Mouse (Mus musculus) forebrain, embryonic 14.5 days (tissue): ENCODE measurements around the gene Rell1. TPM values are rescaled to one million over a fixed set of nuclear protein-coding genes. Genes with fewer than 3 reads are reported as not detected.

ENCODE experiments used
- ATAC-seq: fragments of 200-750 bp; cut with Nextera tagmentation; 2 replicates; pipeline ENCODE4 v1.8.0; 2017; ENCODE audit warnings: mild to moderate bottlenecking, moderate library complexity
- DNase-seq: peaks from one replicate; pipeline ENCODE4 v3.0.0-alpha.2; 2015; ENCODE audit warnings: low spot score
- H3K27ac ChIP-seq: fragments of 300-500 bp; sonication (generic); 2 replicates; pipeline ENCODE4 v1.5.1; 2014; ENCODE audit warnings: low read depth, mild to moderate bottlenecking, control low read depth, low read length, moderate library complexity
- H3K27me3 ChIP-seq: fragments of 300-500 bp; sonication (generic); replicated peaks from 2 replicates; pipeline ENCODE4 v1.6.1; 2014; ENCODE audit warnings: low read length, control low read depth, mixed read lengths; ENCODE audit not compliant: control insufficient read depth, insufficient read depth
- H3K36me3 ChIP-seq: fragments of 300-500 bp; sonication (generic); 2 replicates; pipeline ENCODE4 v1.6.1; 2014; ENCODE audit warnings: low read length, control low read depth; ENCODE audit not compliant: control insufficient read depth, insufficient read depth
- H3K4me1 ChIP-seq: fragments of 300-500 bp; sonication (generic); 2 replicates; pipeline ENCODE4 v1.6.1; 2014; ENCODE audit warnings: antibody characterized with exemption, low read length, control low read depth; ENCODE audit not compliant: control insufficient read depth, insufficient read depth
- H3K4me2 ChIP-seq: fragments of 300-500 bp; sonication (generic); 2 replicates; pipeline ENCODE4 v1.6.1; 2014; ENCODE audit warnings: mild to moderate bottlenecking, control low read depth, low read length
- H3K4me3 ChIP-seq: fragments of 300-500 bp; sonication (generic); 2 replicates; pipeline ENCODE4 v1.5.1; 2014; ENCODE audit warnings: low read depth, low read length, control low read depth
- H3K9ac ChIP-seq: fragments of 300-500 bp; sonication (generic); 2 replicates; pipeline ENCODE4 v1.6.1; 2014; ENCODE audit warnings: mild to moderate bottlenecking, low read length, control low read depth, moderate library complexity
- H3K9me3 ChIP-seq: fragments of 300-500 bp; sonication (generic); replicated peaks from 2 replicates; pipeline ENCODE4 v1.6.1; 2016; ENCODE audit warnings: low read length, control low read depth, mixed read lengths; ENCODE audit not compliant: control insufficient read depth
- WGBS: fragments of 180-500 bp; shearing (Covaris S2); extraction: QIAGEN DNeasy Blood & Tissue Kit; methylation state at CpG from one replicate; pipeline ENCODE4 v1.1.7; 2014; 5-methylcytosine and 5-hydroxymethylcytosine counted together
- polyA plus RNA-seq: library from polyadenylated mRNA; unstranded; fragments of >200 nt; fragmentation: Nextera tagmentation; extraction: Ambion mirVana; gene quantifications from 2 replicates; pipeline ENCODE4 v1.2.1, GENCODE M21; 2014

Gene Rell1
- 9.3 and 10.2 TPM in 2 replicates for polyA plus RNA-seq

GRCm38 (mm10) chr5:63968443-63969415 lies at the start of gene Rell1:
Gene Rell1, minus strand, starts transcription at chr5:63968897.
- 2% methylated on average over 69 of the region's 85 CpGs for WGBS
- peak; percentile 95 for ATAC-seq
- H3K4me3 ChIP-seq, result peak within 1 kb of the TSS; percentile 69
- H3K4me2 ChIP-seq, result peak within 1 kb of the TSS; percentile 66
- H3K27ac ChIP-seq, result peak within 1 kb of the TSS; percentile 27; the same call in 1 of the 2 replicates
- DNase-seq, result peak; percentile 93
- no peaks in the 10 kb centered on the region for H3K36me3 ChIP-seq
- peaks cover 10% of the 10 kb centered on the region; the same call in 1 of the 2 replicates for H3K4me1 ChIP-seq
- no peaks in the 10 kb centered on the region for H3K9me3 ChIP-seq
- H3K9ac ChIP-seq, result peak within 1 kb of the TSS; percentile 76
- H3K27me3 ChIP-seq, result no peaks in the 10 kb centered on the region

GRCm38 (mm10) chr5:64012596-64013366 lies 44.1 kb upstream of the Rell1 start:
- Histone ChIP-seq H3K4me1 (no peaks in the 10 kb centered on the region), H3K36me3 (no peaks in the 10 kb centered on the region), H3K4me2 (no peak overlapping the region), H3K4me3 (no peak overlapping the region), H3K9me3 (no peaks in the 10 kb centered on the region), H3K27ac (no peak overlapping the region), H3K9ac (no peak overlapping the region), H3K27me3 (no peaks in the 10 kb centered on the region)
- 90% methylated on average over 12 of the region's 13 CpGs for WGBS
- ATAC-seq (no peak), DNase-seq (no peak)

GRCm38 (mm10) chr5:64006548-64006947 lies 37.9 kb upstream of the Rell1 start:
- Histone ChIP-seq H3K4me2 (no peak overlapping the region), H3K36me3 (no peaks in the 10 kb centered on the region), H3K27ac (no peak overlapping the region), H3K9me3 (no peaks in the 10 kb centered on the region), H3K4me3 (no peak overlapping the region), H3K4me1 (no peaks in the 10 kb centered on the region), H3K27me3 (no peaks in the 10 kb centered on the region), H3K9ac (no peak overlapping the region)
- 94% methylated on average over 4 of the region's 4 CpGs for WGBS
- DNase-seq, result no peak
- ATAC-seq, result no peak

GRCm38 (mm10) chr5:64003302-64003701 lies 34.6 kb upstream of the Rell1 start:
- Histone ChIP-seq H3K4me3 (no peak overlapping the region), H3K9me3 (no peaks in the 10 kb centered on the region), H3K36me3 (no peaks in the 10 kb centered on the region), H3K4me1 (no peaks in the 10 kb centered on the region), H3K27me3 (no peaks in the 10 kb centered on the region), H3K9ac (no peak overlapping the region), H3K27ac (no peak overlapping the region), H3K4me2 (no peak overlapping the region)
- ATAC-seq (no peak), DNase-seq (no peak)
- WGBS, result 90% methylated on average over 8 of the region's 8 CpGs

- no peaks in the 10 kb centered on the region for H3K36me3 ChIP-seq
- WGBS, result 9% methylated on average over 3 of the region's 3 CpGs
Observed at GRCm38 (mm10) chr5:63993865-63994264, 25.2 kb upstream of the Rell1 start.

GRCm38 (mm10) chr5:63990675-63991074 lies 22.0 kb upstream of the Rell1 start:
- Histone ChIP-seq H3K27ac (no peak overlapping the region), H3K9ac (no peak overlapping the region), H3K4me3 (no peak overlapping the region), H3K36me3 (no peaks in the 10 kb centered on the region), H3K27me3 (no peaks in the 10 kb centered on the region), H3K4me2 (no peak overlapping the region), H3K4me1 (peaks cover 3% of the 10 kb centered on the region; the same call in 1 of the 2 replicates), H3K9me3 (no peaks in the 10 kb centered on the region)
- DNase-seq (no peak), ATAC-seq (no peak)
- 92% methylated on average over 3 of the region's 3 CpGs for WGBS

More at GRCm38 (mm10) chr5:63993865-63994264, 25.2 kb upstream of the Rell1 start:
- DNase-seq (peak; percentile 32), ATAC-seq (no peak)
- Histone ChIP-seq H3K4me3 (no peak overlapping the region), H3K4me1 (peaks cover 3% of the 10 kb centered on the region; the same call in 1 of the 2 replicates), H3K9me3 (no peaks in the 10 kb centered on the region), H3K27ac (no peak overlapping the region), H3K4me2 (no peak overlapping the region), H3K27me3 (no peaks in the 10 kb centered on the region), H3K9ac (no peak overlapping the region)

GRCm38 (mm10) chr5:63986337-63986736 lies 17.6 kb upstream of the Rell1 start:
- Histone ChIP-seq H3K9ac (no peak overlapping the region), H3K4me3 (no peak overlapping the region), H3K27me3 (no peaks in the 10 kb centered on the region), H3K4me1 (no peaks in the 10 kb centered on the region), H3K4me2 (no peak overlapping the region), H3K36me3 (no peaks in the 10 kb centered on the region), H3K27ac (no peak overlapping the region), H3K9me3 (no peaks in the 10 kb centered on the region)
- no peak for ATAC-seq
- DNase-seq, result peak; percentile 17
- 75% methylated on average over 6 of the region's 6 CpGs for WGBS

GRCm38 (mm10) chr5:63982296-63982695 lies 13.6 kb upstream of the Rell1 start:
- Histone ChIP-seq H3K4me2 (no peak overlapping the region), H3K9ac (no peak overlapping the region), H3K27me3 (no peaks in the 10 kb centered on the region), H3K36me3 (no peaks in the 10 kb centered on the region), H3K9me3 (no peaks in the 10 kb centered on the region), H3K27ac (no peak overlapping the region), H3K4me3 (no peak overlapping the region), H3K4me1 (no peaks in the 10 kb centered on the region)
- DNase-seq, result no peak
- 66% methylated on average over 11 of the region's 11 CpGs for WGBS
- ATAC-seq, result no peak
